Mouse (Mus musculus): Measurements from ENCODE around the gene Krtap1-4. TPM values are rescaled to one million over a fixed set of nuclear protein-coding genes. Genes with fewer than 3 reads are reported as not detected.

Gene Krtap1-4
- polyA plus RNA-seq, 1 experiment from 2014 or later, result not detected

- Histone ChIP-seq H3K4me3 (no peak overlapping the region), H3K9me3 (no peaks in the 10 kb centered on the region; the same call in 1 of the 2 replicates), H3K4me1 (replicated peaks) (0 out of 2 replicates have a peak, but pooled peaks cover 8% of the 10 kb centered on the region), H3K9ac (no peak overlapping the region), H3K4me2 (peak overlapping the region; percentile 30), H3K27ac (replicated peaks) (0 out of 2 replicates have a peak overlapping the region, but pooled peaks have one; percentile 53), H3K36me3 (no peaks in the 10 kb centered on the region), H3K27me3 (no peaks in the 10 kb centered on the region)
- ATAC-seq (ENCODE audit: low FRiP score, low read depth), result peak; percentile 72; the same call in 1 of the 2 replicates
- 47% methylated on average over 9 of the region's 9 CpGs for WGBS
Measured at GRCm38 (mm10) chr11:99539721-99540120, 43.7 kb downstream of the Krtap1-4 start.

Other genes starting within 250 kb of the Krtap1-4 start
- gene Krt26, start 245.7 kb downstream of the Krtap1-4 start, polyA plus RNA-seq (2015; fragmentation: Nextera tagmentation; extraction: Ambion mirVana), result 0.25 and 0.26 TPM in 2 replicates
- gene Krt27, start 232.6 kb downstream of the Krtap1-4 start, polyA plus RNA-seq (2015; fragmentation: Nextera tagmentation; extraction: Ambion mirVana), result 0.16 TPM in 1 of 2 replicates, not detected in the other
- gene Krt28, start 208.8 kb downstream of the Krtap1-4 start, polyA plus RNA-seq (2015; fragmentation: Nextera tagmentation; extraction: Ambion mirVana), result 0.54 and 0.65 TPM in 2 replicates
- gene Krt10, start 194.3 kb downstream of the Krtap1-4 start, polyA plus RNA-seq (2015; fragmentation: Nextera tagmentation; extraction: Ambion mirVana), result 29.6 and 30.6 TPM in 2 replicates
- 0.30 TPM in 1 of 2 replicates, not detected in the other for gene Krt12, start 161.4 kb downstream of the Krtap1-4 start, polyA plus RNA-seq (2015; fragmentation: Nextera tagmentation; extraction: Ambion mirVana)
- gene Krt20, start 145.5 kb downstream of the Krtap1-4 start, polyA plus RNA-seq (2015; fragmentation: Nextera tagmentation; extraction: Ambion mirVana), result 0.14 and 0.24 TPM in 2 replicates
- 0.20 and 0.31 TPM in 2 replicates for gene Krt23, start 90.5 kb downstream of the Krtap1-4 start, polyA plus RNA-seq (2015; fragmentation: Nextera tagmentation; extraction: Ambion mirVana)
- not detected in 2 replicates for gene Krt39, start 62.3 kb downstream of the Krtap1-4 start, polyA plus RNA-seq (2015; fragmentation: Nextera tagmentation; extraction: Ambion mirVana)
- gene Krt40, start 40.5 kb downstream of the Krtap1-4 start, polyA plus RNA-seq (2015; fragmentation: Nextera tagmentation; extraction: Ambion mirVana), result not detected in 2 replicates
- not detected in 2 replicates for gene Krtap3-3, start 32.8 kb downstream of the Krtap1-4 start, polyA plus RNA-seq (2015; fragmentation: Nextera tagmentation; extraction: Ambion mirVana)
- gene Krtap3-2, start 26.8 kb downstream of the Krtap1-4 start, polyA plus RNA-seq (2015; fragmentation: Nextera tagmentation; extraction: Ambion mirVana), result not detected in 2 replicates
- not detected in 2 replicates for gene Gm11939, start 24.2 kb downstream of the Krtap1-4 start, polyA plus RNA-seq (2015; fragmentation: Nextera tagmentation; extraction: Ambion mirVana)
- gene Krtap3-1, start 17.0 kb downstream of the Krtap1-4 start, polyA plus RNA-seq (2015; fragmentation: Nextera tagmentation; extraction: Ambion mirVana), result not detected in 2 replicates
- not detected in 2 replicates for gene Krtap1-5, start 2.6 kb downstream of the Krtap1-4 start, polyA plus RNA-seq (2015; fragmentation: Nextera tagmentation; extraction: Ambion mirVana)
- not detected in 2 replicates for gene Krtap1-3, start 7.7 kb upstream of the Krtap1-4 start, polyA plus RNA-seq (2015; fragmentation: Nextera tagmentation; extraction: Ambion mirVana)
- not detected in 2 replicates for gene Krtap9-3, start 14.5 kb upstream of the Krtap1-4 start, polyA plus RNA-seq (2015; fragmentation: Nextera tagmentation; extraction: Ambion mirVana)
- not detected in 2 replicates for gene Gm11938, start 19.7 kb upstream of the Krtap1-4 start, polyA plus RNA-seq (2015; fragmentation: Nextera tagmentation; extraction: Ambion mirVana)
- gene Gm11937, start 26.5 kb upstream of the Krtap1-4 start, polyA plus RNA-seq (2015; fragmentation: Nextera tagmentation; extraction: Ambion mirVana), result not detected in 2 replicates
- not detected in 2 replicates for gene Krtap2-4, start 31.2 kb upstream of the Krtap1-4 start, polyA plus RNA-seq (2015; fragmentation: Nextera tagmentation; extraction: Ambion mirVana)
- gene Gm11562, start 36.8 kb upstream of the Krtap1-4 start, polyA plus RNA-seq (2015; fragmentation: Nextera tagmentation; extraction: Ambion mirVana), result not detected in 2 replicates
- not detected in 2 replicates for gene Krtap4-1, start 44.6 kb upstream of the Krtap1-4 start, polyA plus RNA-seq (2015; fragmentation: Nextera tagmentation; extraction: Ambion mirVana)
- not detected in 2 replicates for gene Krtap4-2, start 51.4 kb upstream of the Krtap1-4 start, polyA plus RNA-seq (2015; fragmentation: Nextera tagmentation; extraction: Ambion mirVana)
- not detected in 2 replicates for gene Krtap4-7, start 60.4 kb upstream of the Krtap1-4 start, polyA plus RNA-seq (2015; fragmentation: Nextera tagmentation; extraction: Ambion mirVana)
- gene Gm11555, start 66.6 kb upstream of the Krtap1-4 start, polyA plus RNA-seq (2015; fragmentation: Nextera tagmentation; extraction: Ambion mirVana), result not detected in 2 replicates
- not detected in 2 replicates for gene Gm11563, start 75.3 kb upstream of the Krtap1-4 start, polyA plus RNA-seq (2015; fragmentation: Nextera tagmentation; extraction: Ambion mirVana)
- not detected in 2 replicates for gene Krtap4-6, start 82.3 kb upstream of the Krtap1-4 start, polyA plus RNA-seq (2015; fragmentation: Nextera tagmentation; extraction: Ambion mirVana)
- gene Gm14190, start 107.1 kb upstream of the Krtap1-4 start, polyA plus RNA-seq (2015; fragmentation: Nextera tagmentation; extraction: Ambion mirVana), result not detected in 2 replicates
- not detected in 2 replicates for gene Gm14180, start 150.6 kb upstream of the Krtap1-4 start, polyA plus RNA-seq (2015; fragmentation: Nextera tagmentation; extraction: Ambion mirVana)
- gene Gm11595, start 189.3 kb upstream of the Krtap1-4 start, polyA plus RNA-seq (2015; fragmentation: Nextera tagmentation; extraction: Ambion mirVana), result not detected in 2 replicates
- not detected in 2 replicates for gene Krtap4-8, start 197.1 kb upstream of the Krtap1-4 start, polyA plus RNA-seq (2015; fragmentation: Nextera tagmentation; extraction: Ambion mirVana)
- not detected in 2 replicates for gene Krtap4-9, start 201.5 kb upstream of the Krtap1-4 start, polyA plus RNA-seq (2015; fragmentation: Nextera tagmentation; extraction: Ambion mirVana)
- gene Gm11596, start 209.8 kb upstream of the Krtap1-4 start, polyA plus RNA-seq (2015; fragmentation: Nextera tagmentation; extraction: Ambion mirVana), result not detected in 2 replicates
- not detected in 2 replicates for gene Gm11569, start 215.3 kb upstream of the Krtap1-4 start, polyA plus RNA-seq (2015; fragmentation: Nextera tagmentation; extraction: Ambion mirVana)
- gene Gm11554, start 220.8 kb upstream of the Krtap1-4 start, polyA plus RNA-seq (2015; fragmentation: Nextera tagmentation; extraction: Ambion mirVana), result not detected in 2 replicates
- not detected in 2 replicates for gene Krtap4-13, start 226.2 kb upstream of the Krtap1-4 start, polyA plus RNA-seq (2015; fragmentation: Nextera tagmentation; extraction: Ambion mirVana)
- not detected in 2 replicates for gene Gm11564, start 232.0 kb upstream of the Krtap1-4 start, polyA plus RNA-seq (2015; fragmentation: Nextera tagmentation; extraction: Ambion mirVana)